Mouse (Mus musculus) gastrocnemius, adult 18-20 months (tissue): Measurements from ENCODE around the gene Kcna10. TPM values are rescaled to one million over a fixed set of nuclear protein-coding genes. Genes with fewer than 3 reads are reported as not detected.

Experiments
- DNase-seq: peaks from one replicate; pipeline ENCODE4 v3.0.0; 2021; ENCODE audit warnings: low spot score
- total RNA-seq, 2 experiments: library from RNA; stranded (reverse); gene quantifications; 2 replicates each; pipeline ENCODE4 v1.2.3; 2021

Kcna10 gene
- total RNA-seq, 2 experiments from 2014 or later = not detected

DNA sequence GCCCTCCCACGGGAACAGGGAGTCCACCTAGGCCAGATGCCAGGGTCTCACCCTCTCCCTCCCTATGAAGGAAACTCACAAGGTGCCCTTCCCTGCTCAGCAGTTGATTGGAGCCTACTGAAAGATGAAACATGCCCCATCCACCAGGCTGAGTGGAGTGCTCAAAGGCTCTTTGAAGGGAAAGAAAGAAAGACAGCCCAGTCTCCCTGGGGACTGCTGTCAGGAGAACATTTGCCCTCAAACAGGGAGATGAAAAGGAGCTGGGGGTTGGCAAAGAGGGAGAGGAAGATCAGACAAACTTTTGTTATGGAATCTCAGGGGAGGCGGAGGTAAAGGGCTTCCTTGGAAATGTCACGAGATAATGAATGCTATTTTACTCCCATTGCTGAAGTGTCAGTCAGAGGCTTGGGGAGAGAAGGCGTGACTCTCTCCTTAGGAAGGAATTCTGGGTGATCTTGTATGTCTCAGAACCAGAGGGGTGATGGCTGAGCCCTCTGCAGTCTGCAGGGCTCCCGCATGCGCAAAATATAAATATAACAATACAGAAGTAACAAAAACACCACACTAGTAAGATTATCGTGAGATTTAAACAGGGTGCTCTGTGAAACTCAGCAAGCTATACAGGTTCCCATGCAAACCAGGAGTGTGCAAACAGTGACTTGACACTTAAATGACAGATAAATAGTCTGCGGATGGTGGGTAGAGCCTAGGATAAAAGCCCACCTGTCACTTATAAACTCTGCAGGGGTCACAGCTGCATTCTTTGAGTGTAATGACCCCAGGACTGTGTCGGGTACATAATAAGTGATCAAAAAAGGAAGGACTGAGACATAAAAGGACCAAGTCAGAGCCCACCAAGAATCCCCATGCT, 18.7 kb downstream of the Kcna10 start:
- DNase-seq = no peak

DNA sequence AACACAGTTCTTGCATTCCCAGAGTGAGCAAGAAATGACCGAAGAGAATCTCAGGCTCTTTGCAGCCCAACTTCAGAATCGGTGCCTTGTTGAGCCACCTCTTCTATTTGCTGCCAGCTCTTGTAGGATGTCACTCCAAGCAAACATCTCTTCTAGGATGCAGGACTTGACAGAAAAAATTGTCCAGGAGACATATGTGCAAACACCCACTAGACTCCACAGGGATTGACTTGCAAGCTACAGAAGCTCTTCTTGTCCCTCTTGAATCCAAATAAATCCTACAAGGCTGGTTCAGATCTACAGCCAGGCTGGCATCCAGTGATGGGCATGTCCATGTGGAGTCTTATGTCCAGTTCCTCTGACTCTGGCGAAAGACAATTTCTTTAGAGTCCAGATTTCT, 21.6 kb downstream of the Kcna10 start:
- DNase-seq = no peak

DNA sequence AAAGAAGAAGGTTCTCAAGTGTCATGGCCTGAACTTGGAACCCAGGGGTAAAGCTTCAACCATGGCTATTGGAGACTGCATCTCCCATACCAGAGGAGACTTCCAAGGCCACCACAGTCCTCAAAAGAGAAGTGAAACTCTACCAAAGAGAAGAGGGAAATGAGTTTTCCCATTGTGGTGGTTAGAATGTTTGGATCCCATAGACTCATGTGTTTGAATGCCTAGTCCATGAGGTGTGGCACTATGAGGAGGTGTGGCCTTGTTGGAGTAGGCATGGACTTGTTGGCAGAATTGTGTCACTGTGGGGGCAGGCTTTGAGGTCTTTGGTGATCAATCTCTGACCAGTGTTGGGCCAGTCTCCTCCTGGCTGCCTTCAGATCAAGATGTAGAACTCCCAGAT, 22.3 kb downstream of the Kcna10 start:
- no peak for DNase-seq

DNA sequence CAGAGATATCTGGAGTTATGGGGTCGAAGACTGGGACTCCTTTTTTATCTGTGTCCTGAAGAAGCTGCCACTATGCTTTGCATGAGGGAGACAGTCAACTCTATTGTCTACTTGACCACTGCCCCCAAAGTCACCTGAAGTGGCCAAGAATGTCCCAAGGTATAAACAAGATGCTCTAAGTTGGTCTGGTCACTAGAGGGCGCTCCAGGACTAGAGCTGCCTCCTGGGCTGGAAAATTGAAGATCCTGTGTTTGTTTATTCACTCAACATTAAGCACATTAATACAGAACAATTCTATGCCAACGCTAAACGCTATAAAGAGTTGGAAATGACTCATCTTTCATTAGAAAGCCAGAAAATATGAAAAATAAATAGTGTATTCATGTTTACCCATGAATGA, 23.1 kb downstream of the Kcna10 start:
- peak; percentile 78 for DNase-seq

DNA sequence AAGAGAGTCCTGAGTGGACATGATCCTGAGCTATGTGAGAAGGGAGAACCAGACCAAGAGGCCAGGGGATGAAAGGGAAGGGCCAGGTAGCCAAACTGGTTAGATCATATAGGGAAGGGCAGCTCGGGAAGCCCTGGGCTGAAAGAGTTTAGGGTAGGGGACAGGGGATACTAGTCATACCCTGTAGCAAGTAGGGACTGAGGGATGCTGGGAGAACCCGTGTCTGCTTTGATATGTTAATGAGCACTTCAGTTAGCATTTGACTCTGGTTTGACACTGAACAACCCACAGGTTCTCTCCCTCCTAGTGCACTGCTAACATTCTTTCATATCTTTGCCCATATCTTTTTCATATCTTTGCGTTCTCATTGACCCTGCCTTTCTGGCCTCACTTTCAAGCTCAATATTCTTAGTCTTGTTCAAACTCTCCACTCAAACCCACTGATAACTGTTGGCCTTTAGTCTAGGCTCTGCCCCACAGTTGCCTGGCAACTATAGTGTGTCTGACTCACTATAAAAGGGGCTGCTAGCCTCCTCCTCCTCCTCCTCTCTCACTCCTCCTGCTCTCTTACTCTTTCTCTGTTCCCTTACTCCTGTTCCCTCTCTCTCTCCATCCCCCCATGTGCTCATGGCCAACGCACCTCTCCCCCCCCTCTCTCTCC, 23.8 kb downstream of the Kcna10 start:
- DNase-seq = no peak

DNA sequence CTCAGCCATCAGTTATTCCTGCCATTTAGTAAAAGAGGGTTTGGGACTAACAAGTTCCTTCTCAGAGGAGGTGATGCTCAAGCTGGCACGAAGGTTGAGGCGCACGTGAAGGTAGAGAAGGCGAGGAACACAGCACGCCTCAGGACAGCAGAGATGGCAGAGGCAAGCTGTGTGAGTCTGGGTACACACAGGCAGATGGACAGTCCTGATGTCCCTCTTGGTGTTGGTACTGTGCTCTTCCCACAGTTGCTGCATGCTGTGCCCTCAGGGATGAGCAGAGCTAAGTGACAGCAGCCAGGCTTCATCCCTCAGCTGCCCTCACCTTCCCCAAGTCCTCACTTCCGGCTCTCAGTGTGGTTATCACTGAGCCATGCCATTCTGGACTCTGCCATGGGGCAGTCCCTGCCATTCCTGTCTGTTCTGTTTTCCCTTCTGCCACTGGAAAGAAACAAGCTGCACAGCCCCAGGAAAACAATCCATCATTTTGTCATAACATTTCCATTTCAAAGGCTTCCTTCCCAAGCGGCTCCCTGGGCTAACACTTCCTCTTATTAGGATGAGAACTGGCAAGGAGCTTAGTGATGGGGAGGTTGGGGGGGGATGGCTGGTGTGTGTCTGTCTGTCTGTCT, 24.9 kb downstream of the Kcna10 start:
- no peak for DNase-seq

DNA sequence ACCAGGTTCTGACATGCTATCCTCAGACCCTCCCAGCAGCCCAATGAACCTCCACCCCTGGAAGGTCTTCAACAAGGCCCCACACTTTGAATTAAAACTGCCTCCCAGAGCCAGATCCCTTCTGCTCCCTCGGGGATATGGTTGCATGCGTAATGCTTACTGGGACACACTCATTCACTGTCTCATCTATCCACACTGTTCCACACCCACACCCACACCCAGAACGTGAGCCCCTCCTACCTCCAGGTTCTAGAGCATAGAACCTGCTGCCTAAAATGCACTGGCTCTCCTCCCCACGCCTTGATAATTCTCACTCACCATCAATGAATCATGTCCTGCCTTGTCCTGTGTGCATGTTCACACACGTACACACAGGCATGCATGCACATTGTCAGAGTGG, 31.8 kb downstream of the Kcna10 start:
- no peak for DNase-seq

DNA sequence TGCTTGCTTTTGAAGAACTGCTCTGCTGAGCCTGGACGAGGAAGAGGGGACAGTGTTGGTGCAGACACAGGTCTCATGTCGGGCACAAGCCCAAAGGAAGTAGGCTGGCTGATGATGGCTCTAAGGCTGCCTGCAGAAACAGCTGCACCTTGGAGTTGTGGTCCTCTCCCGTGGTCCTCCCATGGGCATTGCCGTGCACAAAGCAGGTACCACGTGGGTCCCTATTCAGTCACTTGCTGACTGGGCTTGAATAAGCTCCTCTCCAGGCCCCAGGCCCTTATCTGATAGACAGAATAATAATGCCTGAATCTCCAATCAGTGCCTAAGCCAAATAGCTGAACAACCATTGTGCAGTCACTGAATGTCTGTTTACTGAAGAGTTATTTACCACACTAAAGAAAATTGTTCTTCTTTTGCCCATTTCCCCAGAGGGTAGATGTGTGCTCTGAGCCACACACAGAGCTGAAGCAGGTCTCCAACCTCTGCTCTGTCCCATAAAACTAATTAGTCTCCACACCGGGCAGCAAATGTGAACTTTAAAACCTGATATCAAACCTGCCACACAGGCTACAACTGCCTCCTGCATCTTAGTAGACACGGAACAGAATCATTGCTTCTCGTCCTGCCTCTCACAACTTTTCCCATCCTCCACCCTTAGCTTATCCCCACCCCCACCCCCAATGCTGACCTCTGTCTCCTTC, 33.7 kb downstream of the Kcna10 start:
- no peak for DNase-seq

DNA sequence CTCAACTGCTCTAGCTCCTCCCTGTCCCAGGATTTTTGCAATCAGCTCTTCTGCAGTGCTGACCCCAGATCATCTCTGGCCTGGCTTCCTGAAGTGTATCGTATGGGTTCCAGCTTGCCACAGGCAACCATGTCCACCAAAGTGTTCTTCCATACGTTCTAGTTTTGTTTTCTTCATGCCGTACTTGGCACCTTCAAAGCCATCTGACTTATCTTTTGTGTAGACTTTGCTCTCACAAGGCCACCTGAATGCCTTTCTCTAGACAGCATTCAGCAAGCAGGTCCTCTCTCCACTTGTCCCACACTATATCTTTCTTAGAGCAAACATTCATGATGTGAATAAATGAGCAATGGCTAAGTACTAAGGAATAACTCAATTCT, 34.2 kb downstream of the Kcna10 start:
- no peak for DNase-seq

DNA sequence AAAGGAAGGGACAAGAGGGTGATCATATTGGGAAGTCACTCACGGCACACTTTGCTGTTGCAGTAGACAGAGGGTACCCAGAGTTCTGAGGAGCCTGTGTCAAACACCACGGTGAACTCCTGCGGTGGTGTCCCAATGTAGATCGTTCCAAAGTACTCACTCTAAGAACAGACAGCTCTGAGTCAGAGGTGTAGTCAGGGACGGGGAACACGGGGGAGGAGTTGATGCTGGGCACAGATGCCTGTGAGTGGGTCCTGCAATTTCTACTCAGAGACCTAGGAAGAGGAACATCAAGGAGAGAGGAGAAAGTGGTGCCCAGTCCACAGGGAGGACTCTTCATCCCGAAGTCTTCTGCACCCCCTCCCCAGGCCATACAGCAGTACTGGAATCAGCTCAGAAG, 35.7 kb downstream of the Kcna10 start:
- DNase-seq = no peak

DNA sequence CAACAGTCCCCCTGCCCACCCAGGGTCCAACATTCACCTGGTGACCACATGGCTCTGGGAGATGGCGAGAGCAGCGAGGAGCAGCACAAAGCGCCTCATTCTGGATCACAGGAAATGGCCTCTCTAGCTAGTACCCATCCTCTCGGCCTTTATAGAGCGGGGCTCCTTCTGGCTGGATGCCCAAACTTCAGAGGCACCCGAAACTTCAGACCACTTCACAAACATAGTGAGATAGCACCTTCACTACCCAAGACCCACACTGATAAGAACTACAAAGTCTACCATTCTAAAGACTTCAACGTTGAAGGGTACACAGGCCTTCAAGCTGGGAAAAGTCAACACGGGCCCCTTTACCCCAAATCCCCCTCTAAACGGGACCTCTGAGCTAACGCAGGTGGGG, 38.8 kb downstream of the Kcna10 start, which contains the start of gene Cym:
TSS of gene Cym (minus strand) at position 125 of the 400 bp plus-strand sequence.
- DNase-seq = no peak

DNA sequence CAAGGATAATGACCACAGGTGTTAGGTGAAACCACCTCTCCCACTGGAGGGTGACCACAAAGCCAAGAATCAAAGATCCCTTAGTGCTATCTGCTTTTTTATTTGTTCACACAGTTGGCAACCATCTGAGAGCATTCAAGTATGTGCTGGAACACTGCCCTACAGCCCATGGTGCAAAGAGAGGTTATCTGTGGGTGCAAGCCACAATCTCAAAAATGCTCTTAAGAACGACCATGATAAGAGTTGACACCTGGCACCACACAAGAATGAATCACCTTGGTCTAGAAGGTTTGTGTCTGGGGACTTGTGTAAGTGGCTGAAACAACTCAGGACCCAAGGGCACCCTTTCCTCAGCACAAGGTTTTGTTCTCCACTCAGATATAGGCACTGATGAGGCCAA, 40.4 kb downstream of the Kcna10 start:
- DNase-seq = no peak

DNA sequence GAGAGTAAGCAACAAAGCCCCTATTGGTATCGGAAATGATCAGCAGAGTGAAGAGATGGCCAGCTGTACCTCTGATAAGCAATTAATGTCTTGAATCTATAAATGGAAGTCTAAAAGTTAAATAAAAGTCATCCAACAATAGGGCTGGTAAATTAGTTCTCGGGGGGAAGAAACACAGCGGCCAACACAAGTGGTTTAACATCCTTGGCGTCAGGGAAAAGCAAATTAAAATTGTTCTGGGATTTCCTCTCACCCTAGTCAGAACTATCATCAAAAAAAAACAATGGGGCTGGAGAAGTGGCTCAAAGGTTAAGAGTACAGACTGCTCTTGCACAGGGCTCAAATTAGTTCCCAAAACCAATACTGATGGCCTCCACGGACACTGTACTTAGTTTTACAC, 43.0 kb downstream of the Kcna10 start:
- DNase-seq = no peak

DNA sequence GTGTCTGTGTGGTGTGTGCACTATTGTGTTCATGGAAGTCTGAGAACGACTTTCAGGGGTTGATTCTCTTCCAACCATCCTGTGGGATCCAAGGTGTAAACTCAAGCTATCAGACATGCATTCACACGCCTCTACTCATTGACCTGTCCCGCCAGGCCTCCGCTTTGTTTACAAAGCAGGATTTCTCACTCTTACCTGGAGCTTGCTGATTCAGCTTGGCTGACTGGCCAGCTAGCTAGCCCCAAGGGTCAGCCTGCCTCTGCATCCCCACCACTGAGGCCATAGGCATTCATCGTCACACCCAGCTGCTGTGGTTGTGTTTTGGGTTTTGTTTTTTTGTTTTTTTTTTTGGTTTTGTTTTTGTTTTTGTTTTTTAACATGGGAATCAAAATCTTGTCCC, 46.4 kb downstream of the Kcna10 start:
- no peak for DNase-seq

DNA sequence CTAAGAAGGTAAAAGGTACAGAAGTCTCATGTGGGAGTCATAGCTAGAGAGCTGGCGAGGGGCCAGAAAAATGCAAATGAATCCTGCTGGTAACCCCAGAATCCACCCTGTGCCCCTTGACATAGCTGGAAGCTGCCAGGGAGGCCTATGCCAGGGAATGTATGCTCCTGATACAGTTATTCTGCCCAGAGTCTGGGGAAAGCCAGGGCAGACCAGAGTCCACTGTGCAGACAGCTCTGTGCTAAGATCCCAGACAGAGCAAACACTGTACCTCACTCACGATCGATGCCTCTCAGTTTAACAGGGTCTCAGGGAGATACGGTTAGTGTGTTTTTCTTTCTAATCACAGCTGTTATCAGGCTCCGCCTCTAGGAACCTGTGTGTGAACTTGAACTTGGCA, 47.0 kb downstream of the Kcna10 start:
- no peak for DNase-seq

DNA sequence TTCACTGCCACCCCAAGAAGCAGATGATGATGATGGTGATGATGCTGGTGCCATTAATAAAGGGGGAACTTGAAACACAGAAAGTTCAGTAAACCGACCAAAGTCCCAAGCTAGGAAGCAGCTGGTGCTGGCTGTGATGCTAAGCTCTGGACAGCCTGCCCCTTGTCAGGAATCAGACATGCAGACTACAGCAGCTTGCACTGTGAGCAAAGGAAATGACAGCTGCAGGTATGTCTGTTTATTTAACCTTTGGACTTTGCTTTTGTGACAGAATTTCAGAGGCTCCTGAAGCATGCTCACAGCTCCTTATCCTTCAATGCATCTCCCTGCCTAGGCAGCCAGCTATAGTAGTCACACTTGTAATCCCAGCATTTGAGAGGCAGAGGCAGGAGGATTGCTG, 47.7 kb downstream of the Kcna10 start, which contains the start of gene A630076J17Rik:
TSS of gene A630076J17Rik (plus strand) at position 88 of the 400 bp plus-strand sequence.
- no peak for DNase-seq

DNA sequence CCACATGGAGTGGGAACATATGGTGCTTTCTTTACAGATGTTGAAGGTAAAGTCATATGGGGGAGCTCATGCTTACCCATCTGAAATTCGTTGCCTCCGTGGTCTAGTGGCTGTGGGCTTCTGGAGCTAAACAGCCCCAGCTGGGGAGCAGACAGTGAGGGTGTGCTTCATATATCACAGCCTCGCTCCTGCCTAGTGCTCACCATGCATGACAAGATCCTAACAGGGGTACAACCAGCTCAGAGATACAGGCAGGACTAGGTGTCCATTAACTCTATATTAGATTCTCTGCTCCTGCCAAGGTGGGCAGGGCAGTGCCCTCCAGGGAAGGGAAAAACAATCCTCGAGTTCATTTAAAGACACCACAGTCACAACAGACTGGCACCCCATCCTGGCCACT, 48.3 kb downstream of the Kcna10 start:
- DNase-seq = no peak

DNA sequence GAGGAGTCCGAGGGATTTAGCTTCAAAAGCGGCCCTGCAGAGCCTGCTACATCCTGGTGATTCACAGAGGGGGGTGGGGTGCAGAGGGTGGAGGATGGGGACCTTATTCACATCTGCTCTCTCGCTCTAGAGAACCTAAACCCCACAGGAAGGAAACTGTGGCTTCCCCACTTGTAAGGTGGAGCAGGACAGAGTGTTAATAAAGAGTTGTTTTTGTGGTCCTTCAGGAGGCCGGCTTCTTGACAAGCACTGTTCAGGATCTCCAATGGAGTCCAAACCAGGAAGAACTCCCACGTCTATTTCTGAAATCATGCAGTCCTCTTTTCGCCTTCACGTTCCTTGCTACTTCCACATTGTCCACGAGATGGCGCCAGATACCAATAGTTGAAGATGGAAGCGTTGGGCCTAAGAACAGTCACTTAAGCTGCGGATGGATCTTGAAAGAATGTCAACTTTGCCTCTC, 50.5 kb downstream of the Kcna10 start:
- peak; percentile 85 for DNase-seq

DNA sequence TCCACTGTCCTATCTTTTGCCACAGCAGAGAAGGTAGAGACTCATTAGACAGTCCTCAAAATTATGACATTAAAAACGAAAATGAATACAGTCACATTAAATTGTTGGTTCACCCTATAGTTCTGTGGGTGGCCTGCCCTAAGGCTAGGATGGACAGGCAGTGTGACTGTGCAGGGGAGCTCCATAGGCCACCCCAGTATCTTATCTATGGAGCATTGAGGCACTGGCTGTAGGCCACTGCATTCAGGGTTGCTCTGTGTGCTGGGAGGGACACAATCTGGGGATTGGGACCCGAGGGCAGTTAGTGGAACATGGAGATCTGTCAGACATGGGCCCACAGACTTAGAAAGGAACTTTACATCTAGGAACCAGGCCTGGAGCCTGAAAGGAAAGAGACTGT, 51.1 kb downstream of the Kcna10 start:
- no peak for DNase-seq

DNA sequence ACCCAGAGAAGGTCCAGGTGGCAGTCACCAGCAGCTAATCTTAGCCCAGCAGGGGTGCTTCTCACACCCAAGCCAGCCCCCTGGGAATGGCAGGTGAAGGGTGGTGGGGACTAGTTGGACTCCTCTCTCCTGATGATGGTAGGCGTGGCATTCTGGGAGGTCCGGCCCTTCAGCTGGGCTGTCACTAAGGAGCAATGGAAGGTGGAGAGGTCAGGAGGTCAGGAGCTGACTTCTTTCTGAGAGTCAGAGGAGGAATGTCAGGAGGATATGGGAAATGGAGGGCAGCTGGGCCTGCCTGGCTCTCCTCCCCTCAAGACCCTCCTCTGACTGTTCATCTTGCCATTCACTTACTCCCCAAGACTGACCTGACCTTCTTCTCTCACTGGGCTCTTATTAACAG, 55.2 kb downstream of the Kcna10 start:
- no peak for DNase-seq

DNA sequence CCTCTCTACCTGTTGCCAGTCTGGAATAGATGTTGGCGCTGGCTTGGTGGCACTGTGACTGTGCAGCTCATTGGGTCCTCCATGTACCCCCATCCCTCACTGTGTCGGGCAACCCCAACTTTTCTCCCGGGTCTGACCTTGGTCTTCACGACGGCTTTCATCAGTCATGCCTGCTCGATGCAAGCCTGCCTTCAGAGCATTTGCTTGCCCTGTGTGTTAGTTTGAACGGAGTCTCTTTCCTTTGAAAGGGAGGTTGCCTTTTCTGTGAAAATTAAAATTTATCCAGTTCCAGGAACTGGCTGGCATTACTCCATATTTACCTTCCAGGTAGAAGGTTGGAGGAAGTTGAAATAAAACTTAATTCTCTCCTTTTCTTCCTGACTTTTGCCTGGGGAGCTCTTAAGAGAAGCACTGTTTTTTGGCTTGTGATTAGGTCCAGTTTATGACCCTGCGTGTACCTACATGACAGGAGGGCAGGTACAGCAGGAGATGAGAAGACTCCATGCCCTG, 55.7 kb downstream of the Kcna10 start:
- DNase-seq = no peak

DNA sequence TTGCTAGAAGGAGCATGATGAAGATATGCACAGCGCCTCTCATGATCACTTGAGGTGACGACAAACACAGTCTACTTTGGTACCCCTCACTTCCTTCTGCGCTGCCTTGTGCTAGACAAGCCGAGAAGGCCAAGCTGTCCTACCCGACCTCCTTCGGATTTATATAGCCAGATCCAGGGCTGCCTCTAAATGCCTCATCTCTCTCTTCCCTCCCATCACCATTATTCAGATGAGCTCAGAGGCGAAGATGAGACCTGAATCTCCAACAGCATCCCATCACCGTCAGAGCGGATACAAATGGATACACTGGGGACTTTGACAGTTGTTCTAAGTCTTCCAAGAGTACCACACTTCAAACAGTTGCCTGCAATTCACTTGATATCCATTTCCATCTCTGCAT, 56.8 kb downstream of the Kcna10 start, which contains the start of gene Prok1:
TSS of gene Prok1 (minus strand) at position 101 of the 400 bp plus-strand sequence.
- DNase-seq = no peak
